ENCODE assay signal across 7 mouse cellular contexts in genomic region chr15:10981377-10982063, GRCm38 (mm10). TPM values are rescaled to one million over a fixed set of nuclear protein-coding genes. Genes with fewer than 3 reads are reported as not detected.
DNase-seq lines count a peak whose midpoint lies in the region; ATAC-seq and TF ChIP-seq lines count a peak whose summit lies in the region.

Amacr (plus strand) TSS chr15:10981756.

- H3K9ac ChIP-seq in embryonic facial prominence, embryonic 14.5 days (ENCODE audit: low read depth, low read length): peak within 1 kb of the TSS; percentile 82
- H3K9ac ChIP-seq in heart, adult 2 months (ENCODE audit: low read depth, low read length): peak within 1 kb of the TSS; percentile 73
- H3K9ac ChIP-seq in limb, embryonic 13.5 days: peak within 1 kb of the TSS; percentile 83
- H3K9ac ChIP-seq in midbrain, embryonic 16.5 days (ENCODE audit: low read depth, low read length): peak within 1 kb of the TSS; percentile 81

- H3K79me2 ChIP-seq in heart, adult 2 months (replicated peaks; ENCODE audit: control insufficient read depth, insufficient read depth, low read length): no peaks in the 10 kb centered on the region

- no peaks in the 10 kb centered on the region for H3K27me3 ChIP-seq in embryonic facial prominence, embryonic 14.5 days (replicated peaks; ENCODE audit: control insufficient read depth, insufficient read depth, low read length)
- no peaks in the 10 kb centered on the region for H3K27me3 ChIP-seq in heart, adult 2 months (ENCODE audit: control insufficient read depth, insufficient read depth, low read length)
- no peaks in the 10 kb centered on the region for H3K27me3 ChIP-seq in limb, embryonic 13.5 days
- H3K27me3 ChIP-seq in midbrain, embryonic 16.5 days (ENCODE audit: control insufficient read depth, insufficient read depth, low read depth, low read length): no peaks in the 10 kb centered on the region

- H3K36me3 ChIP-seq in embryonic facial prominence, embryonic 14.5 days (ENCODE audit: control insufficient read depth, insufficient read depth, low read length): peaks cover under 1% of the 10 kb centered on the region; the same call in 1 of the 2 replicates
- H3K36me3 ChIP-seq in heart, adult 2 months (ENCODE audit: control insufficient read depth, insufficient read depth, low read length): no peaks in the 10 kb centered on the region
- H3K36me3 ChIP-seq in limb, embryonic 13.5 days: peaks cover 11% of the 10 kb centered on the region; the same call in 1 of the 2 replicates
- no peaks in the 10 kb centered on the region for H3K36me3 ChIP-seq in midbrain, embryonic 16.5 days (ENCODE audit: control insufficient read depth, insufficient read depth, low read length)

- peak; percentile 67 to 82 for DNase-seq in adrenal gland, postnatal 4 days (ENCODE audit: low spot score in 2 of 2)
- DNase-seq in embryonic facial prominence, embryonic 14.5 days (ENCODE audit: low spot score): peak; percentile 95
- DNase-seq in heart, adult 2 months: peak; percentile 91 to 95
- peak; percentile 89 for DNase-seq in kidney, adult 8-10 months
- peak; percentile 76 to 84 for DNase-seq in spleen, postnatal 10 days (ENCODE audit: low spot score in 2 of 2)

- WGBS in embryonic facial prominence, embryonic 14.5 days: under 1% methylated on average over 45 of the region's 52 CpGs
- WGBS in heart, adult 2 months: under 1% methylated on average over 51 of the region's 52 CpGs
- WGBS in limb, embryonic 13.5 days: under 1% methylated on average over 51 of the region's 52 CpGs
- under 1% methylated on average over 52 of the region's 52 CpGs for WGBS in midbrain, embryonic 16.5 days

- intact Hi-C loops in heart, adult 2 months (cut with DNase I): loop anchor here (5.0 to 10.0 kb wide), 5 partner anchors 59 to 509 kb away; partner anchors contain the start of genes Adamts12, Brix1, Dnajc21 and Rad1

- H3K9me3 ChIP-seq in embryonic facial prominence, embryonic 14.5 days (ENCODE audit: control insufficient read depth, low read length): no peaks in the 10 kb centered on the region
- H3K9me3 ChIP-seq in limb, embryonic 13.5 days: no peaks in the 10 kb centered on the region
- no peaks in the 10 kb centered on the region for H3K9me3 ChIP-seq in midbrain, embryonic 16.5 days (replicated peaks; ENCODE audit: control insufficient read depth, low read length, poor library complexity, severe bottlenecking)

- H3K4me2 ChIP-seq in embryonic facial prominence, embryonic 14.5 days (ENCODE audit: low read depth, low read length): peak within 1 kb of the TSS; percentile 67
- peak within 1 kb of the TSS; percentile 66 for H3K4me2 ChIP-seq in limb, embryonic 13.5 days (replicated peaks)
- peak within 1 kb of the TSS; percentile 68 for H3K4me2 ChIP-seq in midbrain, embryonic 16.5 days (ENCODE audit: low read length)

- no peak for TF ChIP-seq EP300 in heart, adult 2 months (IDR thresholded peaks at IDR 0.05; ENCODE audit: insufficient read depth, low read depth, low read length)

- peaks cover 9% of the 10 kb centered on the region for H3K4me1 ChIP-seq in embryonic facial prominence, embryonic 14.5 days (ENCODE audit: control insufficient read depth, insufficient read depth, low read length)
- H3K4me1 ChIP-seq in heart, adult 2 months (ENCODE audit: control insufficient read depth, insufficient read depth, low read length): no peaks in the 10 kb centered on the region
- H3K4me1 ChIP-seq in limb, embryonic 13.5 days: peaks cover 8% of the 10 kb centered on the region; the same call in 1 of the 2 replicates
- peaks cover 8% of the 10 kb centered on the region; the same call in 1 of the 2 replicates for H3K4me1 ChIP-seq in midbrain, embryonic 16.5 days (ENCODE audit: control insufficient read depth, insufficient read depth, low read length)

- TF ChIP-seq CTCF in heart, adult 2 months (IDR thresholded peaks at IDR 0.05): peak; percentile 58

- H3K27ac ChIP-seq in embryonic facial prominence, embryonic 14.5 days (replicated peaks; ENCODE audit: low read depth, low read length): peak within 1 kb of the TSS; percentile 89; the same call in 1 of the 2 replicates
- peak within 1 kb of the TSS; percentile 98 for H3K27ac ChIP-seq in heart, adult 2 months
- peak within 1 kb of the TSS; percentile 90 for H3K27ac ChIP-seq in limb, embryonic 13.5 days
- H3K27ac ChIP-seq in midbrain, embryonic 16.5 days (ENCODE audit: low read length): peak within 1 kb of the TSS; percentile 92

- peak within 1 kb of the TSS; percentile 64 for H3K4me3 ChIP-seq in embryonic facial prominence, embryonic 14.5 days (ENCODE audit: low read depth, low read length)
- H3K4me3 ChIP-seq in heart, adult 2 months: peak within 1 kb of the TSS; percentile 79
- H3K4me3 ChIP-seq in limb, embryonic 13.5 days: peak within 1 kb of the TSS; percentile 73
- H3K4me3 ChIP-seq in midbrain, embryonic 16.5 days (ENCODE audit: low read depth, low read length): peak within 1 kb of the TSS; percentile 69

- peak; percentile 93 for TF ChIP-seq POLR2A in heart, adult 2 months (IDR thresholded peaks at IDR 0.05; ENCODE audit: insufficient read depth, low read depth, low read length)

- ATAC-seq in embryonic facial prominence, embryonic 14.5 days (ENCODE audit: low read depth): peak; percentile 99
- ATAC-seq in limb, embryonic 13.5 days (ENCODE audit: low FRiP score, low read depth): peak; percentile 99
- ATAC-seq in midbrain, embryonic 16.5 days: peak; percentile 100

RNA-seq across cellular contexts. Expression of gene Amacr, which starts in this region (rescaled TPM):
- total RNA-seq in adrenal gland, postnatal 4 days (2021): 10 to 100 TPM; 19.5 to 21.0 TPM
- 27.9 and 28.6 TPM in 2 replicates for polyA plus RNA-seq in embryonic facial prominence, embryonic 14.5 days (2014; fragmentation: Nextera tagmentation; extraction: Ambion mirVana)
- 10 to 100 TPM; 34.0 to 37.8 TPM for total RNA-seq in heart, adult 2 months (2021)
- 18.7 and 31.5 TPM in 2 replicates for polyA plus RNA-seq in heart, adult 2 months (2012; rRNA removed)
- 21.2 and 21.3 TPM in 2 replicates for polyA plus RNA-seq in limb, embryonic 13.5 days (2015; fragmentation: Nextera tagmentation; extraction: Ambion mirVana)
- polyA plus RNA-seq in midbrain, embryonic 16.5 days (2015; fragmentation: Nextera tagmentation; extraction: Ambion mirVana): 9.8 and 10.8 TPM in 2 replicates

Comparison
In these comparisons a context has a peak if more than half of its experiments do, and no peak if none do; other contexts are left out.
1. Peak in every context shown above with its lines: DNase-seq, ATAC-seq, H3K4me3 ChIP-seq and H3K27ac ChIP-seq.